Mouse (Mus musculus): ENCODE data around the gene Ostn.
"Not testable (repeated sequence)": the region's sequence is repeated elsewhere in the genome, so short reads cannot be mapped to it uniquely, and the experiment has no call there.

Ostn gene

GRCm38 (mm10) chr16:27307189-27307588 lies at the start of gene Ostn:
TSS of gene Ostn (plus strand) at chr16:27307489.
- TF ChIP-seq GATA4 (IDR thresholded peaks at IDR 0.05; ENCODE audit: insufficient replicate concordance, low read length): not testable (repeated sequence)

GRCm38 (mm10) chr16:27268748-27269147 lies 38.5 kb upstream of the Ostn start:
- TF ChIP-seq GATA4 (IDR thresholded peaks at IDR 0.05; ENCODE audit: insufficient replicate concordance, low read length): no peak

- TF ChIP-seq GATA4 (IDR thresholded peaks at IDR 0.05; ENCODE audit: insufficient replicate concordance, low read length): no peak
These were observed 19.9 kb upstream of the Ostn start for GRCm38 (mm10) chr16:27287410-27287809.

GRCm38 (mm10) chr16:27296508-27296907 lies 10.8 kb upstream of the Ostn start:
- no peak for TF ChIP-seq GATA4 (IDR thresholded peaks at IDR 0.05; ENCODE audit: insufficient replicate concordance, low read length)

GRCm38 (mm10) chr16:27296929-27297328 lies 10.4 kb upstream of the Ostn start:
- no peak for TF ChIP-seq GATA4 (IDR thresholded peaks at IDR 0.05; ENCODE audit: insufficient replicate concordance, low read length)

GRCm38 (mm10) chr16:27319099-27319498 lies 11.8 kb downstream of the Ostn start:
- TF ChIP-seq GATA4 (IDR thresholded peaks at IDR 0.05; ENCODE audit: insufficient replicate concordance, low read length): no peak

- no peak for TF ChIP-seq GATA4 (IDR thresholded peaks at IDR 0.05; ENCODE audit: insufficient replicate concordance, low read length)
These were observed 14.8 kb downstream of the Ostn start for GRCm38 (mm10) chr16:27322047-27322446.

- TF ChIP-seq GATA4 (IDR thresholded peaks at IDR 0.05; ENCODE audit: insufficient replicate concordance, low read length): no peak
These were observed 19.2 kb downstream of the Ostn start for GRCm38 (mm10) chr16:27326463-27326862.

GRCm38 (mm10) chr16:27347521-27347920 lies 40.2 kb downstream of the Ostn start:
- TF ChIP-seq GATA4 (IDR thresholded peaks at IDR 0.05; ENCODE audit: insufficient replicate concordance, low read length): no peak

- no peak for TF ChIP-seq GATA4 (IDR thresholded peaks at IDR 0.05; ENCODE audit: insufficient replicate concordance, low read length)
These were observed 41.1 kb downstream of the Ostn start for GRCm38 (mm10) chr16:27348359-27348758.

GRCm38 (mm10) chr16:27349235-27349634 lies 41.9 kb downstream of the Ostn start:
- no peak for TF ChIP-seq GATA4 (IDR thresholded peaks at IDR 0.05; ENCODE audit: insufficient replicate concordance, low read length)

GRCm38 (mm10) chr16:27349878-27350532 lies 42.7 kb downstream of the Ostn start:
- no peak for TF ChIP-seq GATA4 (IDR thresholded peaks at IDR 0.05; ENCODE audit: insufficient replicate concordance, low read length)

- TF ChIP-seq GATA4 (IDR thresholded peaks at IDR 0.05; ENCODE audit: insufficient replicate concordance, low read length): no peak
These were observed 47.2 kb downstream of the Ostn start for GRCm38 (mm10) chr16:27354464-27354863.

GRCm38 (mm10) chr16:27360059-27360458 lies 52.8 kb downstream of the Ostn start:
- no peak for TF ChIP-seq GATA4 (IDR thresholded peaks at IDR 0.05; ENCODE audit: insufficient replicate concordance, low read length)

- TF ChIP-seq GATA4 (IDR thresholded peaks at IDR 0.05; ENCODE audit: insufficient replicate concordance, low read length): no peak
These were observed 62.9 kb downstream of the Ostn start, which contains the start of gene Uts2b for GRCm38 (mm10) chr16:27370191-27370590. TSS of gene Uts2b (minus strand) at chr16:27370239.

- no peak for TF ChIP-seq GATA4 (IDR thresholded peaks at IDR 0.05; ENCODE audit: insufficient replicate concordance, low read length)
These were observed 63.4 kb downstream of the Ostn start for GRCm38 (mm10) chr16:27370700-27371099.

- no peak for TF ChIP-seq GATA4 (IDR thresholded peaks at IDR 0.05; ENCODE audit: insufficient replicate concordance, low read length)
These were observed 66.8 kb downstream of the Ostn start for GRCm38 (mm10) chr16:27374139-27374538.

Data from liver, adult (tissue).